Mouse (Mus musculus): ENCODE results near the gene Vasp. TPM values are rescaled to one million over a fixed set of nuclear protein-coding genes. Genes with fewer than 3 reads are reported as not detected.

Gene Vasp
- polyA plus RNA-seq, 1 experiment = 75.7 TPM

DNA sequence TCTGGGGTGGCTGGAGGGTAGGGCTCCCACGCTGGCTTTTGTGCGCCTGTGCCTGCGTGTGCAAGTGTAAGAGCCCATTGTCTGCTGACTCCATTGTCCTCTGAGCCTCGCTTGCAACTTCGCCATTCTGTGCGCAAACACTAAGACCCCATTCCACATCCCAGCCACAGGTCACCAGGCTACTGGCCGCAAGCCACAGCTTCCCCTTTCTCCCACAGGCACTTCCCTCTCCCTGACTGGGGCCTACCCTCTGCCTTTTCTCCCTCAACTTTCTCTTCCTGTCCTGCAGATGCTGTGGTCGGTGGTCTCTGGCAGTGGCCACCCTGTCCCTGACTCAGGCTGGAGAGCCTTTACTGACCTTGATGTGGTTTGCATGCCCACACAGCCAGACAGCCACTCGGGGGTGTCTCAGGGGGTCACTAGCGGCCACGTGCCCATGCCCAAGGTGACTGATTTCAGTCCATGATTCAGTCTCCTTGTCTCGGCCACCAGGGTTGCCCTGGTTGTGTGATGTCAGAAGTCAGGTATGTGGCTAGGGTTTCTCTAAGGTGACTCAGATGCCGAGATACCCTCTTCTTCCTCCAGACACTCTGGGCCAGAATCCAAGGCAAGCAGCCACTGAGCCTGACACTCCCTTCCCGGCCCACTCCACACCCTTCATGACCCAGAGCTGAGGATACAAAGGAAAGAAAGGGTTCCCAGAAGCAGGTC is 45.0 kb upstream of the Vasp start:
- no peak overlapping the region for H3K4me3 ChIP-seq (ENCODE audit: low read depth, low read length)
- TF ChIP-seq EP300 (IDR thresholded peaks at IDR 0.05; ENCODE audit: insufficient read depth, low read depth, low read length) (no peak), POLR2A (IDR thresholded peaks at IDR 0.05; ENCODE audit: insufficient read depth, low read length) (no peak), CTCF (IDR thresholded peaks at IDR 0.05; ENCODE audit: low read depth, low read length) (no peak)
- no peak overlapping the region for H3K9ac ChIP-seq (ENCODE audit: low read depth, poor library complexity, severe bottlenecking)
- H3K27ac ChIP-seq (ENCODE audit: insufficient read depth, low read length) = no peak overlapping the region
- H3K9me3 ChIP-seq (replicated peaks; ENCODE audit: control insufficient read depth, insufficient read depth, low read length, poor library complexity, severe bottlenecking) = no peaks in the 10 kb centered on the region
- no peaks in the 10 kb centered on the region for H3K27me3 ChIP-seq (ENCODE audit: control insufficient read depth, insufficient read depth, low read length, poor library complexity, severe bottlenecking)
- H3K4me1 ChIP-seq (ENCODE audit: control insufficient read depth, insufficient read depth, low read length) = no peaks in the 10 kb centered on the region
- no peaks in the 10 kb centered on the region for H3K36me3 ChIP-seq (ENCODE audit: control insufficient read depth, insufficient read depth, low read length, poor library complexity, severe bottlenecking)

DNA sequence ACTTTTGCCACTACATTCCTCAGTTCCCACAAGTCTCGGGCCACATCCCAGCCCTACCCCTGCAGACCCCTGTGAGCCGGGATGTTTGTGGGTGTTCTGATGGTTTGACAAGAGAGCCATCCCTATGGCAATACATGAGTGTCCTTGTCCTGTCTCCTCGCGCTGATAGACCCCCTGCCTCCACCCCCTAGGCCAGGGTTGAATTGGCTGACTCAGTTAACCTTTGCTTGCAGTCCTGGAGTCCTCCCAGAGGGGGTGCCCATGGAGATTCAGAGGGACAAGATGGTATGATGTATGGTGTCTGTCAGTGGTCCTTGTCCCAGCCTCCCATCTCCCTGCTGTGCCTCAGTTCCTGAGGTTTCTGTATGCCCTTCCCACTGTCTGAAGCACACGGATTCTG is 42.4 kb upstream of the Vasp start:
- no peaks in the 10 kb centered on the region for H3K27me3 ChIP-seq (ENCODE audit: control insufficient read depth, insufficient read depth, low read length, poor library complexity, severe bottlenecking)
- H3K4me3 ChIP-seq (ENCODE audit: low read depth, low read length) = no peak overlapping the region
- TF ChIP-seq EP300 (IDR thresholded peaks at IDR 0.05; ENCODE audit: insufficient read depth, low read depth, low read length) (no peak), CTCF (IDR thresholded peaks at IDR 0.05; ENCODE audit: low read depth, low read length) (no peak), POLR2A (IDR thresholded peaks at IDR 0.05; ENCODE audit: insufficient read depth, low read length) (no peak)
- H3K9me3 ChIP-seq (replicated peaks; ENCODE audit: control insufficient read depth, insufficient read depth, low read length, poor library complexity, severe bottlenecking) = no peaks in the 10 kb centered on the region
- H3K4me1 ChIP-seq (ENCODE audit: control insufficient read depth, insufficient read depth, low read length) = no peaks in the 10 kb centered on the region
- no peaks in the 10 kb centered on the region for H3K36me3 ChIP-seq (ENCODE audit: control insufficient read depth, insufficient read depth, low read length, poor library complexity, severe bottlenecking)
- H3K9ac ChIP-seq (ENCODE audit: low read depth, poor library complexity, severe bottlenecking) = no peak overlapping the region
- no peak overlapping the region for H3K27ac ChIP-seq (ENCODE audit: insufficient read depth, low read length)

DNA sequence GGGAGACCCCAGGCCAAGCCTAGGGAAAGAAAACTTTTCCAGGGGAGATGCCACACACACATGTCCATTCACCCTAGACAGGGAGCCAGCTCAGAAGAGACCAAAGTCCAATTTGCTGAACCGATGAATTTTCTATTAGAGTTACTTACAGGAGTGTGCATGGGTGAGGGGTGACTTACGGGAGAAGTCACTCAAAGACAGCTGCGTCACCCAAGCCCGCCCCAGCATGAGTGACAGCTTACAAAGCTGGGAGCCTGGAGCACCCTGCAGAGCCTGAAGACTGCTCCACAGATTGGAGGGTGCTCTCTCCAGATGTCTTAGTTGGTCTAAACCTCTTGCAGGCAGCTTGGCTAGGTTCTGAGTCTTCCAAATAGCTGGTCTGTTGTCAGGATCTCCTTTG is 40.4 kb upstream of the Vasp start:
- no peak for TF ChIP-seq CTCF (IDR thresholded peaks at IDR 0.05; ENCODE audit: low read depth, low read length)
- TF ChIP-seq EP300 (IDR thresholded peaks at IDR 0.05; ENCODE audit: insufficient read depth, low read depth, low read length) = no peak
- no peak for TF ChIP-seq POLR2A (IDR thresholded peaks at IDR 0.05; ENCODE audit: insufficient read depth, low read length)
- no peak overlapping the region for H3K9ac ChIP-seq (ENCODE audit: low read depth, poor library complexity, severe bottlenecking)
- no peaks in the 10 kb centered on the region for H3K27me3 ChIP-seq (ENCODE audit: control insufficient read depth, insufficient read depth, low read length, poor library complexity, severe bottlenecking)
- H3K4me1 ChIP-seq (ENCODE audit: control insufficient read depth, insufficient read depth, low read length) = no peaks in the 10 kb centered on the region
- no peaks in the 10 kb centered on the region for H3K9me3 ChIP-seq (replicated peaks; ENCODE audit: control insufficient read depth, insufficient read depth, low read length, poor library complexity, severe bottlenecking)
- H3K36me3 ChIP-seq (ENCODE audit: control insufficient read depth, insufficient read depth, low read length, poor library complexity, severe bottlenecking) = no peaks in the 10 kb centered on the region
- no peak overlapping the region for H3K27ac ChIP-seq (ENCODE audit: insufficient read depth, low read length)
- H3K4me3 ChIP-seq (ENCODE audit: low read depth, low read length) = no peak overlapping the region

DNA sequence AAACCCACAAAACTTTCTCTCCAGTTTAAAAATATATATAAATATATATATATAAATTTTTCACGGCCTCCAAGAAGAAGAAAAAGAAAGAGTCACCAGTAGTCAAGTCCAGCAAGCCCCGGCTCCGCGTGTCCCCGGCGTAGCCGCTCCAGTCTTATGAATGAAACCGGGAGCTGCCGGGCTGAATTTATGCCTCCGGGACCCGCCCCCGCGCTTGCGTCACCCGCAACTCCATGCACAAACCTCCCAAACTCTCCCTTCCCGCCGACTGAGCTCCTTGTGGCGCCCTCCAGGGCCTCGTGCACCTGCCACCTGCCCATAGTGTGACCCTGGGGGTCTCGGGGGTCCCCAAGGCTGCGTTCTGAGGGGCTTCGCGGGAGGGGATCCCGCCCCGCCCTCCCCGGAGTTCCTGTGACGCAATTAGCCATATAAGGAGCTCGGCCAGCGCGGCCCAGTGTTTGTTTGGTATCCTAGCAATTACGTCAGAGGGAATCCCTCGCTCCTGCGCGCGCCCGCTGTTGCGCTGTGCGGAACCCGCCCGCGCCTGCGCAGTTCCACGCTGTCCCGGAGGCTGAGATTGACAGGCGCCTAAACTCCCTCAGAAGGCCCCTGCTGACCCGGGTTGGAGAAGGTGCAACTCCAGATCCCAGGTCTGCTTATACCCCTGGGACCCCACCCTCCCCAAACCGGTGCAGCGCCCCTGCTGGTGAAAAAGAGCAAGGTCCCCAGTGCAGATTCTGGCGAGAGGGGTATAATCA is 38.4 kb upstream of the Vasp start, which contains the start of gene Fosb:
Gene Fosb (minus strand): TSS at position 168 of the 758 bp plus-strand sequence.
- H3K27ac ChIP-seq (ENCODE audit: insufficient read depth, low read length) = no peak within 1 kb of the TSS
- H3K4me3 ChIP-seq (ENCODE audit: low read depth, low read length) = peak within 1 kb of the TSS; percentile 82
- H3K9ac ChIP-seq (ENCODE audit: low read depth, poor library complexity, severe bottlenecking) = peak within 1 kb of the TSS; percentile 62
- H3K9me3 ChIP-seq (replicated peaks; ENCODE audit: control insufficient read depth, insufficient read depth, low read length, poor library complexity, severe bottlenecking) = no peaks in the 10 kb centered on the region
- TF ChIP-seq EP300 (IDR thresholded peaks at IDR 0.05; ENCODE audit: insufficient read depth, low read depth, low read length) (no peak), POLR2A (IDR thresholded peaks at IDR 0.05; ENCODE audit: insufficient read depth, low read length) (no peak), CTCF (IDR thresholded peaks at IDR 0.05; ENCODE audit: low read depth, low read length) (peak; percentile 45)
- H3K4me1 ChIP-seq (ENCODE audit: control insufficient read depth, insufficient read depth, low read length) = no peaks in the 10 kb centered on the region
- H3K36me3 ChIP-seq (ENCODE audit: control insufficient read depth, insufficient read depth, low read length, poor library complexity, severe bottlenecking) = no peaks in the 10 kb centered on the region
- no peaks in the 10 kb centered on the region for H3K27me3 ChIP-seq (ENCODE audit: control insufficient read depth, insufficient read depth, low read length, poor library complexity, severe bottlenecking)

DNA sequence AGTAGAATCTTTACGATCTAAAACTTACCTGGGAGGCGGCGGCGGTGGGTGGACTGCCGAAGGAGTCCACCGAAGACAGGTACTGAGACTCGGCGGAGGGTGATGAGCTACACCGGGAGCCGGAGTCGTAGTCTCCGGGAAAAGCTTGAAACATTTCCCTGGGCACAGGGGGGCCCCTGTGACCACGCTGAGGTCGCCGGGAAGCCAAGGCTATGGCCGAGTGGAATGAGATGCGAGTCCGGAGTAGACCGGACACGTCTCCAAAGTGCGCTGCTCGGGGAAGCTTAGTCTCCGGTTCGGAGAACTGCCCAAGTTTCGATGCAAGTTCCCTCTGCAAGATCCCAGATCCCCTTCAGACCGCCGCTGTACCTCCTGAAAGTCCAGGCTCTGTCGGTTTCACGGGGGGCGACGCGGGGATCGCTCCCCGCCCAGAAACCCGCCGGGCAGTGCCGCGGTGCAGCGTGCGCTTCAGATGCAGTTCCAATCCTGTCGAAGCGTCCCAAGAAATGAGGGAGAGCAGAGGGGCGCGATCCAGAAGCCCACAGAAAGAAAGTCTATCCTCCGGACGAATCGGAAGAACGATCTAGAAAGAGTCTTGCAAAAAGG is 37.8 kb upstream of the Vasp start:
- TF ChIP-seq CTCF (IDR thresholded peaks at IDR 0.05; ENCODE audit: low read depth, low read length) (no peak), EP300 (IDR thresholded peaks at IDR 0.05; ENCODE audit: insufficient read depth, low read depth, low read length) (no peak), POLR2A (IDR thresholded peaks at IDR 0.05; ENCODE audit: insufficient read depth, low read length) (no peak)
- peak overlapping the region; percentile 62 for H3K9ac ChIP-seq (ENCODE audit: low read depth, poor library complexity, severe bottlenecking)
- no peaks in the 10 kb centered on the region for H3K36me3 ChIP-seq (ENCODE audit: control insufficient read depth, insufficient read depth, low read length, poor library complexity, severe bottlenecking)
- H3K27me3 ChIP-seq (ENCODE audit: control insufficient read depth, insufficient read depth, low read length, poor library complexity, severe bottlenecking) = no peaks in the 10 kb centered on the region
- no peak overlapping the region for H3K27ac ChIP-seq (ENCODE audit: insufficient read depth, low read length)
- H3K4me1 ChIP-seq (ENCODE audit: control insufficient read depth, insufficient read depth, low read length) = no peaks in the 10 kb centered on the region
- H3K4me3 ChIP-seq (ENCODE audit: low read depth, low read length) = peak overlapping the region; percentile 72
- H3K9me3 ChIP-seq (replicated peaks; ENCODE audit: control insufficient read depth, insufficient read depth, low read length, poor library complexity, severe bottlenecking) = no peaks in the 10 kb centered on the region

Measured in ES-Bruce4 (cell line).